Mouse (Mus musculus) urinary bladder, adult 18-20 months (tissue): ENCODE measurements around the gene Aknad1.

Experiments
- DNase-seq, 2 experiments: peaks; one replicate each; pipeline ENCODE4 v3.0.0; 2022; ENCODE audit warnings: low spot score in 2 of 2, mixed read lengths in 2 of 2

Gene Aknad1

GRCm38 (mm10) chr3:108786520-108786919 lies 47.1 kb downstream of the Aknad1 start:
- DNase-seq = no peak

GRCm38 (mm10) chr3:108787754-108788454 lies 48.4 kb downstream of the Aknad1 start:
- no peak for DNase-seq

GRCm38 (mm10) chr3:108788455-108788794 lies 49.0 kb downstream of the Aknad1 start:
- no peak for DNase-seq

GRCm38 (mm10) chr3:108789299-108789698 lies 49.8 kb downstream of the Aknad1 start:
- DNase-seq = no peak

- no peak for DNase-seq
These were observed 51.0 kb downstream of the Aknad1 start for GRCm38 (mm10) chr3:108790499-108790898.

- no peak for DNase-seq
These were observed 51.7 kb downstream of the Aknad1 start for GRCm38 (mm10) chr3:108791054-108791706.

- no peak for DNase-seq
These were observed 53.0 kb downstream of the Aknad1 start for GRCm38 (mm10) chr3:108792420-108792819.

- DNase-seq = no peak
These were observed 55.3 kb downstream of the Aknad1 start for GRCm38 (mm10) chr3:108794780-108795179.

- DNase-seq = no peak
These were observed 56.3 kb downstream of the Aknad1 start for GRCm38 (mm10) chr3:108795554-108796299.

GRCm38 (mm10) chr3:108796386-108796785 lies 56.9 kb downstream of the Aknad1 start:
- DNase-seq = no peak

GRCm38 (mm10) chr3:108797723-108798122 lies 58.3 kb downstream of the Aknad1 start:
- no peak for DNase-seq

- DNase-seq = no peak
These were observed 58.9 kb downstream of the Aknad1 start for GRCm38 (mm10) chr3:108798375-108798774.

- no peak for DNase-seq
These were observed 66.2 kb downstream of the Aknad1 start for GRCm38 (mm10) chr3:108805622-108806021.

GRCm38 (mm10) chr3:108810747-108811263 lies 71.3 kb downstream of the Aknad1 start:
- DNase-seq = no peak

GRCm38 (mm10) chr3:108815631-108816030 lies 76.2 kb downstream of the Aknad1 start:
- no peak for DNase-seq

- DNase-seq = peak in 1 of 2 experiments; percentile 16
These were observed 91.0 kb downstream of the Aknad1 start for GRCm38 (mm10) chr3:108830493-108830892.

- DNase-seq = no peak
These were observed 92.3 kb downstream of the Aknad1 start for GRCm38 (mm10) chr3:108831750-108832149.
